Mouse (Mus musculus): ENCODE measurements around the gene Mboat7. TPM values are rescaled to one million over a fixed set of nuclear protein-coding genes. Genes with fewer than 3 reads are reported as not detected.

Mboat7 gene
- total RNA-seq, 2 experiments from 2014 or later = 17.1 to 17.9 TPM

DNA sequence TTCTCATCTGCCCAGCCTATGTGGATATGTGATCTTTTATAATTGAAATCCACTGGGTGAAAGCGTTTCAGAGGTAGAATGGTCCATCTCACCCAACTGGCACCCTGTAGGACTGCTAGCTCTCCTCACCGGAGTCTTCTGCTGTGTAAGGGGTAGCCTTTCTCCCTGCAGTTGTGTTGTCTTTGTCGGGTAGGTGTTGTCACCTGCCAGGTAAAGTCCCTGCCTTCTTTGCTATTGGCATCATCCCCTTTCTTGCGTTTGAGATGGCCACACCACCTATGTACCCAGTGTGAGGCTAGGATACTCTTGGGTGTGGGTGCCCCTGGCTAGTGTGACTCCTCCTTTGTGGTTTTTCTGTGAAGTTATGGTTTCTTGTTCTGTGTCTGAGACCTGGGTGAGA lies 46.7 kb downstream of the Mboat7 start:
- DNase-seq (ENCODE audit: low spot score) = no peak
- intact Hi-C loops (cut with DNase I) = loop anchor here (1.0 to 5.0 kb wide), 2 partner anchors 18 to 46 kb away; partner anchors contain the start of genes Mboat7 and Tsen34

DNA sequence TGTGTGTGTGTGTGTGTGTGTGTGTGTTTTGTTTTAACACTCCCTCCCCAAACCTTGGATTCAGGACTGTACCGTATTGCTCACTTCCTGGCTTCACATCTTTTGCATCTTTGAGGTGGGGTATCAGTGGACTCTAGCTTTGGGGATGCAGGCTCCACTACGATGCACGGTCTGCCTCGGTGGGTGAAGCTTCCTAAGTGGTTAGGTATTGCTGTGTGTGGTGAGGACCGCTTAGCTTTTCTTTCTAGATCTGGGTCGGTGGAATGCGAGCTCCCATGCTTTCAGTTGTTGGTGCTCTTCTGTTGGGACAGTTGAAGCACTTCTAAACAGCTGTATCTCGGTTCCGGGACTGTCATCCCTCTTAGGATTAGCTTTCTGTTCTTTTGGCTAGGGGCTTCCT lies 47.1 kb downstream of the Mboat7 start:
- DNase-seq (ENCODE audit: low spot score) = no peak
- intact Hi-C loops (cut with DNase I) = loop anchor here (1.0 to 5.0 kb wide), 2 partner anchors 18 to 46 kb away; partner anchors contain the start of genes Mboat7 and Tsen34

DNA sequence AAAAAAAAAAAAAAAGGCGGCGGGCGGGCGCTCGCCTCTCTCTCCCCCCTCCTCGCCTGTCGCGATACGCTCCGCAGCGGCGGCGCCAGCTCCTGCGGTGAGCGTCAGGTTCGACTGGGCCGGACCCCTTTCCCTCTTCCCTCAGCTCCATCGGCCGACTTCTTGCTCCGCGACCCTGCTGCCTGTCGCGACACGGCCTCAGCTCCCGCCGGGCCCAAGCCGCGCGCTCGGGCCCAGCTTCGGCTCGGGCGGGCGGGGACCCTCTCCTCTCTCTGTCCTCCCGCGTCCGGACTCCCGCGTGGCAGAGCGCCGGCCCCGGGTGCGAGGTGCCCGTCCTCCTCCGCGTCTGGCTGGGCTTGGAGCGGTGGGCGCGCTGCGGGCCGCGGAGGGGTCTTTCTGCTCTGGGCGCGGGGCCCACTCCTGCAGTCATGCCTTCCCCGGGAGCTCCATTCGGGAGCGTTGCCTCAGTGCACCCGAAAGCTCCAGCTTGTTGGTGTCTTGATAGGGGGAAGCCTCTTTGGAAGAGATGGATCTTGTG lies 47.8 kb downstream of the Mboat7 start:
- intact Hi-C loops (cut with DNase I) = loop anchor here (1.0 to 5.0 kb wide), 2 partner anchors 19 to 47 kb away; partner anchors contain the start of genes Mboat7 and Tsen34

DNA sequence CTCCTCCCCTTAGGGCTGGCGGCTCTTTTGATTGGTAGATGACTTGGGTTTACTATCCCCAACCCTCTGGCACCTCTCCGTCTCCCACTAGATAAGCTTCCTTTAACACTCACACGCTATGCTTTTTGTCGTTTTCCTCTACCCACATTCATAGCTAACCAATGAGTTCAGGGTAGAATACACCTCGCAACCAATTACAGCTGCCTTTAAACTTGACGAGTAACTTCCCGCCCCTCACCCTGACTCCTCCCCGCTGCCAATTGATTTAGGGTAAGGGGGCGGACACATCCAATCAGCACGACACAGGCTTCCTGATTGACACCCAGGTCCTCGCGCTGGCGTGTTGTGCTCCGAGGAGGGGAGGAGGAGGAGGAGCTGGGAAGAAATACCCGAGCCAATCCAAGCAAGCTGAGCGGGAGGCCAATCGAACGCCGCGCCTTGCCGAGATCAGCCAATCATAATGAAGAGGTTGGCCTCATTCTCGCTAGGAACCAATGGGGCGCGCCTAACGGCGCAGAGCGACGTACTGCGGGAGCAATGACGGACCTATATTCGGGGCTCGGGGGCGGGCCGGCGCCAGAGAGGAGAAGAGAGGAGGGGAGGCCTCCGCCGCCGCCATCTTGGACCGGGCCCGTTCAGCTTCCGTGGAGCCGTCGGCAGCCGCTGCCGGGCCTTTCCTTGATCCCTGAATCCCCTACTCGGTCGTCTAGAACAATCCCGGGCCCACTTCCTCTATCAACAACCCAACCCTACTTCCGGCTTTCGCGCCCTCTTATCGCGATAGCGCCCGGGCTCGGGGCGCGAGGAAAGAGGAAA lies 48.4 kb downstream of the Mboat7 start, which contains the start of gene Cnot3:
Cnot3 (plus strand) TSS at position 597 of the 816 bp plus-strand sequence.
- intact Hi-C loops (cut with DNase I) = loop anchor here (5.0 kb wide), 1 partner anchor 47 kb away; the partner anchor contains the start of genes Mboat7 and Tsen34
- DNase-seq (ENCODE audit: low spot score) = peak; percentile 99

More for the DNA sequence above, 47.8 kb downstream of the Mboat7 start:
- no peak for DNase-seq (ENCODE audit: low spot score)

DNA sequence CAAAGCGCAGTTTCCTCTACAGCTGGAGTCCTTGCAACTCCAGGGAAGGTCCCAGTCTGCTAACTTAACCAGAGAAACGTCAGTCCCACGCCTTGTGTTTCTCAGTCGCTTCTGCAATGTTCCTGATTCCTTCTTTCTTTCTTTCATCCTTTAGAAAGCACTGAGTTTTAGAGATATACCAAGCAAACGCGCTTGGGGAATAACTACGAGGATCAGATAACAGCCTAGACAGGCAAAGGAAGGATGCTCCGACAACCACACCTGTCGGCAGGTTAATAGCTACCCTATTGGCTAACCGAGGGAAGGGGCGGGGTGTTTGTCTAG lies 49.0 kb downstream of the Mboat7 start:
- no peak for DNase-seq (ENCODE audit: low spot score)
- intact Hi-C loops (cut with DNase I) = no loop called here

DNA sequence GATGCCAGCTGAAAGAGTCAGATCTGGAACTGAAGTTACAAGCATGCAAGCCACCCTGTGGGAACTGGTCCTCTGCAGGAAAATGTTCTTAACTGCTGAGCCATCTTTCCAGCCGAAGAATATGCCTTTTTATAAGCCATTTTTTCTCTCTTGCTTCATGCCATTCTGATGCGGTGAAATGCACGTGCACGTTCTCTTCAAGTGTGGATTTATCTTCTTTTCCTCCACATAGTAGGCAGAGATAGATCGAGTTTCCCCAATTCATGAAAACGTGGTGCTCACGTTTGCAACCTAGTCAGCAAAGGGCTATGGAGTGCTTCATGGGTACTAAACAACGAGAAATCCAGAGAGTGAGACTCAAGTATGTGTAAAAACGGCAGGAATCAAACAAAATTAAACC lies 49.5 kb downstream of the Mboat7 start:
- intact Hi-C loops (cut with DNase I) = no loop called here
- DNase-seq (ENCODE audit: low spot score) = no peak

DNA sequence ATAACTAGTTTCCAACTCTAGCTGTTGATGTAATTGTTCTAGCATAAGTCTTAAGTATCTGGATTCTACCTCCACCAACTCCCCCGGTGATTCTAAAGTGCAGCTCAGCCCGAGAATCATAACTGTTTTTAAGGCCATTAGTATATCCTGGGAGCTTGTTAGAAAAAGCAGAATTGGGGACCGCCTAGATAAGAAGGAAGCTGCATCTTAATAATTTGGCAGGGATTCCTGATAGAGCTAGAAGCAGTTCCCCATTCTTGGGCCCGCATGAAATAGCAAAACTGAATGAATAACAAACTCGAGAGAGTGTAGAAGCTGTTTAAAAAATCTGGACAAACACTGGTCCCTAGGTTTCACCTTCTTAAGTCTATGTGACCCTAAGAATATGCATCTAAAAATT lies 49.9 kb downstream of the Mboat7 start:
- intact Hi-C loops (cut with DNase I) = no loop called here
- no peak for DNase-seq (ENCODE audit: low spot score)

DNA sequence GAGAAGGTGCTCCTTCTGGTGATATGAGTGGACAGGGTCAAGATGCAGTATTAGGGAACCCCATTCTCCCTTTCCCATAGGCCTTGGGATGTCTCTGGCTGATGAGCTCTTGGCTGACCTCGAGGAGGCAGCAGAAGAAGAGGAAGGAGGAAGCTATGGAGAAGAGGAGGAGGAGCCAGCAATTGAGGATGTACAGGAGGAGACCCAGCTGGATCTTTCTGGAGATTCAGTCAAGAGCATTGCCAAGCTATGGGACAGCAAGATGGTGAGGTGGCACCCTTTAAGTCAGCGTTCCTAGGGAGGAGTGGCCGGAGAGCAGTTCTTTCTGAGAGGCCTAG lies 62.9 kb downstream of the Mboat7 start:
- intact Hi-C loops (cut with DNase I) = no loop called here
- no peak for DNase-seq (ENCODE audit: low spot score)

DNA sequence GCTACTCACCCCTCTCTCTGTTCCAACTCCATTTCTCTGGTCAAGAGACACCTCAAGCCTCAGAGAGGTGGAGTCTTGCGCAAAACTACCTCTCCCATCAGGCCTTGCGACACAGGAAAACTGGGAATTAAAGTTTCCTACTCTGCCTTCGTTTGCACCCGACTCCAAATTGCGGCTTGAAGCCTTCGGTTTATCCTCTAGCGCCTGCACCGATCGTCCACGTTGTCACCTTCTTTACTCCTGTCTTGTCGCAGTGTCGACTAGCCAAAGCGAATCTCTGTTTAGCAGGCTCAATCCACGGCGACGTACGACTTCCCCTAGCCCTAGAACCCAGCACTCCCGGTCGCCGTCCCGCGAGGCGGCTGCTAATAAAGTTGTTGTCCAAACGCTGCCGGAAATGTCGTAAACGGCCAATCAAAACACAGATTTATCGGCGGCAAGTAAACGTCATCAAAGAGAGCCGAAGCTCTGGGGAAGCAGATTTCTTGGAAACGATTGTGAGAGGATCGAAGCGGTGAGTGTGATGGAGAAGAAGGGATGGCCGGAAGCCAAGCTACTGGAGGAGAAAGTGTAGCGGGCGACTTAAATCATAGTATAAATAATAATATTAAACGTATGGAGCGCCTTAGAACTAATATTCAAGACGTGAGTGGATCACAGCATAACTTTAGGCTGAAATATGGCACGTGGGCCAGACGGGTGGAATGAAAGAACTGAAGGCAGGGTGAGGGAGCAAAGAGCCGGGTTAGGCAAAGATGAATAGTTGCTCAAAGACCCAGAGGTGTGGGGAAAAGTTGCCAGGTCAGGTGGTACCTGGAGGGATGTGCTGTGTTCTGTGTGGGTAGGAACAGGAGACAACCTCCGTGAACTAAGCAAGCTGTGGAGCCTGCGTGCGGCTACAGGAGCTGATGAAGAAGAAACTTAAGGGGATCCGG lies 63.5 kb downstream of the Mboat7 start, which contains the start of the genes Tfpt and Prpf31:
Tfpt (minus strand) TSS at position 387 of the 935 bp plus-strand sequence.
Prpf31 (plus strand) TSS at position 443 of the 935 bp plus-strand sequence.
- DNase-seq (ENCODE audit: low spot score) = peak; percentile 85
- intact Hi-C loops (cut with DNase I) = no loop called here

DNA sequence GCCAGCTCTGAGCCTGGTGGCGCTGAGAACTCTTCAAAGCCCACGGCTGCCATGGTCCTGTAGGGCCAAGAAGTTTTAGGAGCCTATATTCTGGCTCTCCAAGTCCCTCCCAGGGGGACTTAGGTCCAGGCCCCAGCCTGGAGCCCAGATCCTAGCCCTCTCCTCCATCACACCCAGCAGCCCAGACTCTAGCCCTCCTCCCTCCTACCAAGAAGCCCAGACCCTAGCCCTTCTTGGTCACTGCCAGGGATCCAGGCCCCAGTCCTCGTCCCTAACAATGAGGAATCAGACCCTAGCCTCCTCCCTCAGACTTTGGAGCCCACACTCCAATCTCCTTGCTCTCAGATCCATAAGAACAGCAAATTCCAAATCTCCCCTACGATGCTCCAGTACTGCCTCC lies 64.3 kb downstream of the Mboat7 start:
- DNase-seq (ENCODE audit: low spot score) = no peak
- intact Hi-C loops (cut with DNase I) = no loop called here

Small RNAs within 50 kb of the gene (microRNA-seq; reads per million reads assigned to microRNA genes)
- gene Mir3572 = 0.83 reads per million

Other genes with a start within 250 kb of the Mboat7 start
- not detected for gene Tarm1, start 190.9 kb downstream of the Mboat7 start, total RNA-seq (2021)
- gene Oscar, start 77.4 kb downstream of the Mboat7 start, total RNA-seq (2021) = under 1 TPM; 0.13 to 0.20 TPM
- gene Ndufa3, start 76.2 kb downstream of the Mboat7 start, total RNA-seq (2021) = 1,000 to 10,000 TPM; 1,735 to 1,752 TPM
- gene Tfpt, start 63.6 kb downstream of the Mboat7 start, total RNA-seq (2021) = 10 to 100 TPM; 16.9 to 20.0 TPM
- 10 to 100 TPM; 22.2 to 25.1 TPM for gene Prpf31, start 63.5 kb downstream of the Mboat7 start, total RNA-seq (2021)
- gene Cnot3, start 48.3 kb downstream of the Mboat7 start, total RNA-seq (2021) = 10 to 100 TPM; 24.7 to 30.6 TPM
- gene Leng1, start 27.7 kb downstream of the Mboat7 start, total RNA-seq (2021) = 10 to 100 TPM; 10.0 to 11.4 TPM
- under 1 TPM; 0.45 to 0.83 TPM for gene Tmc4, start 16.0 kb downstream of the Mboat7 start, total RNA-seq (2021)
- 10 to 100 TPM; 68.3 to 73.4 TPM for gene Tsen34, start 660 bp downstream of the Mboat7 start, total RNA-seq (2021)
- gene Rps9, start 10.5 kb upstream of the Mboat7 start, total RNA-seq (2021) = 100 to 1,000 TPM; 589 to 617 TPM
- 1 to 10 TPM; 1.3 to 2.1 TPM for gene Pirb, start 26.9 kb upstream of the Mboat7 start, total RNA-seq (2021)
- under 1 TPM; 0.20 to 0.39 TPM for gene Gm15448, start 132.2 kb upstream of the Mboat7 start, total RNA-seq (2021)
- gene Pira2, start 151.5 kb upstream of the Mboat7 start, total RNA-seq (2021) = under 1 TPM; 0.23 to 0.56 TPM
- under 1 TPM; 0.17 to 0.18 TPM for gene Gm14548, start 204.6 kb upstream of the Mboat7 start, total RNA-seq (2021)
- under 1 TPM; 0.34 to 0.36 TPM for gene Lilra6, start 222.0 kb upstream of the Mboat7 start, total RNA-seq (2021)

All from heart, postnatal 25 days (tissue).